Mouse (Mus musculus): ENCODE results near the gene Gm4924. TPM values are rescaled to one million over a fixed set of nuclear protein-coding genes. Genes with fewer than 3 reads are reported as not detected.

Gene Gm4924
- 0.97 TPM for polyA plus RNA-seq (2014; fragmentation: Illumina TruSeq; extraction: RNeasy Lipid Tissue Mini Kit (QIAGEN cat#74804); ENCODE audit: insufficient read depth, low read depth, low replicate concordance)

DNA sequence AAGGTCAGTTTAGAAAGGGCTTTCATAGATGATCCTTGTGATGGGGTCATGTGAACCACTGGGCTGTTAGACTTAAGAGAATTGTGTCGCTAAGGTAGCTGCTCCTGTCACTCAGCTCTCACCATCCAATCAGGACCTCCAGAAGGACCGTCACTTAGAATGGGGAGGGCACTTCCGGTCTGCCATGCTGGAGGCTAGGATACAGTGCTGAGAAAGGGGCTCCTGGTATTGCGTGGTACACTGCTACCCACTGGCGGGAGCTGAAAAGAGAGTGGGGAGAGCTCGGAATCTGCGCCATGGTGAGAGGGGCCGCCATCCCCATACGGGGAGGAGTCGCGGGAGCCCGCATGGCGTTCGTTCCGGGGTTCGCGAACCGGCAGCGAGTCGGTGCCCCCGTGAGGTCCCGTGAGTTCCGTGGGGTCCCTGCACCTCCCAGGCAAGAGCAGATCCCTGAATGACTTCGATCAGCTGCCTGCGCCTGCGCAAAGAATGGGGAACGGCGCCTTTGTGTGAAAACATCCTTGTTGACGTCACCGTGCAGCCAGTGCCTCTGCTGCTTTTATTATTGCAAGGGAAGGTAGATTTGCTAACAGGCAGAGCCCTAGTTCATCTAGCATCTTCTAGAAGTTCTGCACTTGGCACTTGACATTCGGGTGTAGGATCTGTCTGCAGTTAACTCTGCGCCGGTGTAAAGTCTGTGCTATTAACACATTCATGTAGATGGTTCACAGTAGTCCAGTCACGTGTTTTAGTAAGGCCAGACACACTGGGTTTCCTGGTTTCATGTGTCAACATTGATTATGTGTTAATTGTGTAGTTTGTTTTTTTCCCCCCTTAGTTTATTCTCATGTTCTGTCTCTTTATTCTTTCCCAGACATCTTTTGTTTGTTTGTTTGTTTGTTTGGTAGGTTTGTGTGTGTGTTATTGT is at the start of gene Gm4924:
Gene Gm4924 (plus strand): TSS at position 173 of the 928 bp plus-strand sequence.

DNA sequence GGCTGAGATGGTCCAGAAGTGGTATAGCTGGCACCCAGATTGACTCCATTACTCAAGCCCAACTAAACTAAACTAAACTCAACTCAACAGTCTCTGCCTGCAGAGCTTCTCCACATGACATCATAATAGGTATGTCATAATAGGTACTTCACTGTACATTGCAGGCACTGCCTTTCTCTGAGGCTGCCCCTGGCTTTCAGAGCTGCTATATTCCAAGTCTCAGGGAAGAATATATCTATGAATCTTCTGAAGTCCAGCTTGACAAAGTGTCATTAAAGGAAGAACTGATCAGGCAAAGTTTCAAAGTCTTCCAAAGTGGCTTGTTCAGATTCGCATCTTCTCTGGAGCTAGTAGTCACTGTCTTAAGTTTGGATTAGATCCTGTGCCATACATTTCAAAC is 37.6 kb upstream of the Gm4924 start, which contains the start of gene 4932415D10Rik:
Gene 4932415D10Rik (minus strand): TSS at position 101 of the 400 bp plus-strand sequence.

Other genes starting within 250 kb of the Gm4924 start
- 1.9 TPM for gene AU041133, start 226.2 kb upstream of the Gm4924 start, polyA plus RNA-seq (2014; fragmentation: Illumina TruSeq; extraction: RNeasy Lipid Tissue Mini Kit (QIAGEN cat#74804); ENCODE audit: insufficient read depth, low read depth, low replicate concordance)
- 5.5 TPM for gene Zfp938, start 113.0 kb upstream of the Gm4924 start, polyA plus RNA-seq (2014; fragmentation: Illumina TruSeq; extraction: RNeasy Lipid Tissue Mini Kit (QIAGEN cat#74804); ENCODE audit: insufficient read depth, low read depth, low replicate concordance)
- not detected for gene 4932415D10Rik, start 37.7 kb upstream of the Gm4924 start, polyA plus RNA-seq (2014; fragmentation: Illumina TruSeq; extraction: RNeasy Lipid Tissue Mini Kit (QIAGEN cat#74804); ENCODE audit: insufficient read depth, low read depth, low replicate concordance)
- gene Gm1553, start 138.4 kb downstream of the Gm4924 start, polyA plus RNA-seq (2014; fragmentation: Illumina TruSeq; extraction: RNeasy Lipid Tissue Mini Kit (QIAGEN cat#74804); ENCODE audit: insufficient read depth, low read depth, low replicate concordance), result not detected

All from lung, adult 10 weeks (tissue).